Comparison of ENCODE assay signal across 29 mouse cellular contexts in genomic region chr14:35030271-35030670, GRCm38 (mm10).
"Had no signal": no experiment of that assay in that cellular context is flagged by ENCODE, and none has a peak within 500 bp of the region (broad histone marks: within the 10 kb centered on the region; RNA-seq: fewer than 3 reads in every experiment).

No protein-coding gene starts in this region.

- DNase-seq: left cerebral cortex, postnatal 4 days; liver; liver, embryonic 13.5 days; liver, postnatal 0 days; lung, adult 18-20 months; lung, adult 2 months; lung, embryonic 14.5 days; lung, postnatal 10 days; lung, postnatal 14 days; lung, postnatal 36 days; lung, postnatal 4 days; midbrain, embryonic 14.5 days had no signal

- H3K9me3 ChIP-seq: limb, embryonic 10.5 days; limb, embryonic 12.5 days; limb, embryonic 13.5 days; limb, embryonic 15.5 days; liver, embryonic 12.5 days; liver, embryonic 13.5 days; liver, embryonic 15.5 days; lung, embryonic 15.5 days; midbrain, embryonic 10.5 days; midbrain, embryonic 12.5 days; midbrain, embryonic 13.5 days; midbrain, embryonic 15.5 days; neural tube, embryonic 13.5 days had no signal

- H3K9ac ChIP-seq: limb, embryonic 12.5 days; limb, embryonic 13.5 days; limb, embryonic 15.5 days; liver, embryonic 12.5 days; liver, embryonic 13.5 days; liver, embryonic 14.5 days; liver, embryonic 15.5 days; liver, postnatal 0 days; lung, embryonic 14.5 days; lung, embryonic 15.5 days; midbrain, embryonic 12.5 days; midbrain, embryonic 13.5 days; midbrain, embryonic 15.5 days; neural tube, embryonic 12.5 days; neural tube, embryonic 13.5 days had no signal

- H3K36me3 ChIP-seq: limb, embryonic 10.5 days; limb, embryonic 12.5 days; limb, embryonic 13.5 days; limb, embryonic 15.5 days; liver, embryonic 12.5 days; liver, embryonic 13.5 days; liver, embryonic 15.5 days; lung, embryonic 15.5 days; midbrain, embryonic 10.5 days; midbrain, embryonic 12.5 days; midbrain, embryonic 13.5 days; midbrain, embryonic 15.5 days; neural tube, embryonic 13.5 days had no signal

- H3K27me3 ChIP-seq: limb, embryonic 12.5 days; limb, embryonic 13.5 days; limb, embryonic 15.5 days; liver, embryonic 12.5 days; liver, embryonic 13.5 days; liver, embryonic 15.5 days; lung, embryonic 15.5 days; megakaryocyte, embryonic 14.5 days; midbrain, embryonic 12.5 days; midbrain, embryonic 13.5 days; midbrain, embryonic 15.5 days; neural tube, embryonic 12.5 days; neural tube, embryonic 13.5 days had no signal

- H3K27ac ChIP-seq: limb, embryonic 10.5 days; limb, embryonic 12.5 days; limb, embryonic 13.5 days; limb, embryonic 15.5 days; liver, embryonic 12.5 days; liver, embryonic 13.5 days; liver, embryonic 14.5 days; liver, embryonic 15.5 days; lung, embryonic 15.5 days; macrophage; midbrain, embryonic 10.5 days; midbrain, embryonic 12.5 days; midbrain, embryonic 13.5 days; midbrain, embryonic 15.5 days; neural tube, embryonic 12.5 days; neural tube, embryonic 13.5 days had no signal

- H3K4me3 ChIP-seq: limb, embryonic 10.5 days; limb, embryonic 12.5 days; limb, embryonic 13.5 days; limb, embryonic 15.5 days; liver, embryonic 12.5 days; liver, embryonic 13.5 days; liver, embryonic 15.5 days; lung, embryonic 15.5 days; megakaryocyte, embryonic 14.5 days; midbrain, embryonic 10.5 days; midbrain, embryonic 12.5 days; midbrain, embryonic 13.5 days; midbrain, embryonic 15.5 days; myocyte; neural tube, embryonic 12.5 days; neural tube, embryonic 13.5 days had no signal

- H3K4me1 ChIP-seq: limb, embryonic 10.5 days; limb, embryonic 12.5 days; limb, embryonic 13.5 days; limb, embryonic 15.5 days; liver, embryonic 12.5 days; liver, embryonic 13.5 days; liver, embryonic 15.5 days; lung, embryonic 15.5 days; megakaryocyte, embryonic 14.5 days; midbrain, embryonic 10.5 days; midbrain, embryonic 12.5 days; midbrain, embryonic 13.5 days; midbrain, embryonic 15.5 days; neural tube, embryonic 12.5 days had no signal
